Mouse (Mus musculus): ENCODE measurements around the gene Hbp1. TPM values are rescaled to one million over a fixed set of nuclear protein-coding genes. Genes with fewer than 3 reads are reported as not detected.

Hbp1 gene
- polyA plus RNA-seq, 1 experiment from 2014 or later: 133 TPM

DNA sequence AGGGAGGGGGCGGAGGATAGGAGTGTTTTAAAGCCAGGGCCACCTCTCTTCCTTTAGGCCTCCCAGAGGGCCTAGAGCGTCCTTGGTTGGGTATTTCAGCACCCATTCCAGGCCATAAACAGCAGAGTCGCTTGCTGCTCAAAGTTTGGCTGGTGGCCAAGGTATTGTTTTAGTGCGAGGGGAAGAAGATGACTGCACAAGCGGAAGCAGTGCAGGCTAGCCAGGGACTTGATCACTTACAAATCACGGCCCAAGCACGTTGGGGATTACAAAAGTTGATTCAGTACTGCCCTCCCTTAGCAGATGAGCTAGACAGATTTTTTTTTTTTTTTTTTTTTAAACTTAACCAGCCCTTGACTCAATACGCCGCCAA lies 310 bp upstream of the Hbp1 start:
- Histone ChIP-seq H3K4me3 (replicated peaks) (peak overlapping the region; percentile 47), H3K4me1 (replicated peaks) (0 out of 2 replicates have a peak, but pooled peaks cover 2% of the 10 kb centered on the region), H3K27ac (peak overlapping the region; percentile 78), H3K9me3 (no peaks in the 10 kb centered on the region), H3K4me2 (peak overlapping the region; percentile 64), H3K36me3 (no peaks in the 10 kb centered on the region), H3K27me3 (no peaks in the 10 kb centered on the region), H3K9ac (replicated peaks) (peak overlapping the region; percentile 44; the same call in 1 of the 2 replicates)
- no peak for ATAC-seq (ENCODE audit: insufficient number of reproducible peaks, insufficient read depth, low FRiP score, low TSS enrichment, low read depth)
- WGBS: 9% methylated on average over 9 of the region's 9 CpGs

DNA sequence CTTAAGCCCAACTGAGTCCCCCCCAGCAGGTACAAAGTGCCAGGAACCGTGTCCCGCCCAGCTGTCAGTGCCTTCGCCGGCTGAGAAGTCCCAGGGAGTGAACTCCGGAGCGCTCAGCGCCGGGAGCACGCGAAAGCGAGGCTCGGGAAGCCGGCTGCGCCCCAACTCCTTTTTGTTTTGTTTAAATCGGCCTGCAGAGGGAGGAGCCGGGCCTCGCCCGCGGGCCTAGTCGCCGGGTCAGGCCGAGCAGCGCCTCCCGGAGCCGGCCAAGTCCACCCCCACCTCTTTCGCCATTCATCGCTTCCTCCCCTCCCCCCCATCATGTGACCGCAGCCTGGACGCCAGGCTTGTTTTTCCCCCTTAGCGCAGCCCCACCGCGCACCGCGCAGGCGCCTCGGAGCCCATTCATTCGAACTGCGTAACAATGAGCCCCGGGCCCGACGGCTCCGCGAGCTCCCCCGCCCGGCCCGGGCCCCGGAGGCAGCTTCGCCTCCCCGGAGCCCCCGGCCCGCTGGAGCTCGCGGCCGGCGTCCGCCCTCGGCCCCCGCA lies 1.1 kb downstream of the Hbp1 start:
- Histone ChIP-seq H3K27me3 (no peaks in the 10 kb centered on the region), H3K9me3 (no peaks in the 10 kb centered on the region), H3K27ac (peak overlapping the region; percentile 99), H3K4me2 (peak overlapping the region; percentile 58), H3K4me1 (replicated peaks) (0 out of 2 replicates have a peak, but pooled peaks cover 2% of the 10 kb centered on the region), H3K9ac (replicated peaks) (peak overlapping the region; percentile 97), H3K4me3 (replicated peaks) (peak overlapping the region; percentile 90), H3K36me3 (no peaks in the 10 kb centered on the region)
- WGBS: under 1% methylated on average over 44 of the region's 58 CpGs
- ATAC-seq (ENCODE audit: insufficient number of reproducible peaks, insufficient read depth, low FRiP score, low TSS enrichment, low read depth): peak; percentile 76

DNA sequence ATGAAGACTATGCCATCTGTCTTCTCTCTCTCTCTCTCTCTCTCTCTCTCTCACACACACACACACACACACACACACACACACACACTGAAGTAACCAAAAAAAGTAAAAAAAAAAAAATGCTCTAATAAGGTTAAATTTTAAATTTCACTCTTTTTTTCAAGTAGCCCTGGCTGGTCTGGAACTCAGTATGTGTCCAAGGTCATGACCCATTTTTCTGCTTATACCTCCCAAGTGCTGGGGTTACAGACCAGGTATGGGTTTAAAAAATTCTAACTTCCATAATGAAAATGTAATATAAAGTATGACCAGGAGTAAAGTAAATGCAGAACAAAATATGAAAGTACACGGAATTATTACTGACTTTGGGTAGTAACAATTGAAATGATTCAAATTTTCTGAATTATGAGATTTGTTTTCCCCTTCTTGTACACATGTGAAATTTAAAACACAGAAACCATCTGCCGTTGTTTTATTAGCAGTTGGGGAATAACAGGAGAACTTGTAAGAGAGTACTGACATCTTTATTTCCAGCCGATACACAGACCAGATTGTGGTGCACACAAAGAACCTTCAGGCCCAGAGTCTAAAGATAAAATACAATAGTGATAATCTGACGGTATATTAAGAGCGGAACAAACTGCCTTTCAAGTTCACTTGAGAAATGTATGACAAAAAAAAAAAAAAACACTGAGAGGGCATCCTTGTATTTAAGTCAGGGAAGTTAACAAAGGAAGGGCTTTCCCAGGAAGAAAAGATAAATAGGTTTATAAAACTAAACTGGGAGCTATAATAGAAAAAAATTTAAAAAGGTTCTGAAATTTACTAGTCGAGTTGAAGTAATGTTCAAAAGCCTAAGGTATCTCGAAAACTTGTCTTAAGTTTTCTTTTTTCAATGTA lies 2.0 kb downstream of the Hbp1 start:
- no peak for ATAC-seq (ENCODE audit: insufficient number of reproducible peaks, insufficient read depth, low FRiP score, low TSS enrichment, low read depth)
- Histone ChIP-seq H3K4me3 (replicated peaks) (peak overlapping the region; percentile 90), H3K4me1 (replicated peaks) (0 out of 2 replicates have a peak, but pooled peaks cover 2% of the 10 kb centered on the region), H3K9me3 (no peaks in the 10 kb centered on the region), H3K4me2 (peak overlapping the region; percentile 58), H3K9ac (replicated peaks) (peak overlapping the region; percentile 97), H3K36me3 (peaks cover 7% of the 10 kb centered on the region), H3K27ac (peak overlapping the region; percentile 99), H3K27me3 (no peaks in the 10 kb centered on the region)
- 27% methylated on average over 7 of the region's 7 CpGs for whole genome bisulfite sequencing

DNA sequence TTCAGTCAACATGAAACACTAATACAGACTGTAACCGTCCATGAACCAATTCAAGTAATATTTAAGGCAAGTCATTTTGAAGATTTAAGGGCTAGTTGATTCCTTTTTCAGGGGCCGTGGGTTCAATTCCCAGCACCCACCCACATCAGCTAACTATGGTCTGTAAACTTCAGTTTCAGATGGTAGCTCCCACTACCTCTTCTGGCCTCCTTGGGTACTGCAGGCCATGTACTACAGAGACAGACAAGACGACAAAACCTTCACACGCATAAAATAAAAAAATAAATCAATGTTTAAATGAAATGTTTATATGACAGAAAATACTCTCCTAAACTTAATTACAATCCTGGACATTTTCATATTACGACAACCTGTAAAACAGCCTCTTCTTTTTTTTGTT lies 2.9 kb downstream of the Hbp1 start:
- no peaks in the 10 kb centered on the region for H3K27me3 ChIP-seq
- no peak for ATAC-seq (ENCODE audit: insufficient number of reproducible peaks, insufficient read depth, low FRiP score, low TSS enrichment, low read depth)
- 96% methylated on average over 5 of the region's 5 CpGs for WGBS

DNA sequence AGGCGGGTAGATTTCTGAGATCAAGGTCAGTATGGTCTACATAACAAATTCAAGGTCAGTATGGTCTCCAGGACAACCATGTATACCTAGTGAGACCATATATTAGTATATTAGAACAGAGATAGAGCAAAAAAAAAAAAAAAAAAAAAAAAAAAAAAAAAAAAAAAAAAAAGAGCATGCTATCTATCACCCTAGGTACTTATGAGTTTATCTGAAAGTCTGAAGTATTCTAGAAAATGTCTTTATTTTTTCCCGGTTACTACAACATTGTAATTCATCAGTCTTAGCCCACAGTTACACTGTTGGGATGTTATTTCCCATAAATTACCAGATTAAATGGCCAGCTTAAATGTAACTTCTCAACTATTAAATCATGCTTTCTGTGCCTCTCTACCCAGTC lies 5.9 kb downstream of the Hbp1 start:
- WGBS: 97% methylated on average over 2 of the region's 2 CpGs
- no peak overlapping the region for H3K27ac ChIP-seq
- H3K9ac ChIP-seq (replicated peaks): no peak overlapping the region
- no peak overlapping the region for H3K4me3 ChIP-seq (replicated peaks)
- no peaks in the 10 kb centered on the region for H3K9me3 ChIP-seq
- no peaks in the 10 kb centered on the region for H3K4me1 ChIP-seq (replicated peaks)
- H3K4me2 ChIP-seq: no peak overlapping the region
- no peaks in the 10 kb centered on the region for H3K27me3 ChIP-seq
- ATAC-seq (ENCODE audit: insufficient number of reproducible peaks, insufficient read depth, low FRiP score, low TSS enrichment, low read depth): no peak
- peaks cover 37% of the 10 kb centered on the region for H3K36me3 ChIP-seq

More for the DNA sequence above, 2.9 kb downstream of the Hbp1 start:
- H3K9me3 ChIP-seq: no peaks in the 10 kb centered on the region
- no peak overlapping the region for H3K4me3 ChIP-seq (replicated peaks)
- H3K4me2 ChIP-seq: no peak overlapping the region
- H3K36me3 ChIP-seq: peaks cover 15% of the 10 kb centered on the region
- 0 out of 2 replicates have a peak, but pooled peaks cover 2% of the 10 kb centered on the region for H3K4me1 ChIP-seq (replicated peaks)
- no peak overlapping the region for H3K27ac ChIP-seq
- no peak overlapping the region for H3K9ac ChIP-seq (replicated peaks)

DNA sequence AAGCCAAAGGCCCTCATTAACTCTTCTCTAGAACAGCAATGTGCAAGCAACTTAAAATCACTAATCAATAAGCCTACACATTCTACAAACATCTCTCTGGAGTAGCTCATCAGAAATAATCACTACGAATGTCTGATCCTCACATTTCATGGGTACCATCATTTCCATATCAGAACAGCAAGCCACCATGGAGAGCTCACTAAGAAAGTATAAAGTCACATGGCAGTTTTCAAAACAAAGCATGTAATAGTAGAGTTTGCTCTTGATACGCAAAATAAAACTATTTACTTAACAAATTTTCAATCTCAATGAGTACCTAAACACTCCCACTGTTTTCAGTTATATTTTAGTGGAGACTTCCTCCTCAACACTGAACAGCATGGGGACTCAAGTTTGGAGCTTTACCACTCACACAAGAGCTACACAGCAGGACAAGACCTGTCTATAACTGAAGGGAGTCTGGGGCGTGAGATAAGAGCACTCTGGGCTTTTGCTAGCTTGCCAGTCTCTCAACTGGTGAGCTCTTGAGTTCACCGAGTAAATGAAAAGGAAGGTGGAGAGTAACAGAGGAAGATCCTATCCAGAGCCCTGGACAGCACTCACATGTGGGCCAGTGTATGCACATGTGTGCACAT lies 7.2 kb downstream of the Hbp1 start:
- no peak for ATAC-seq (ENCODE audit: insufficient number of reproducible peaks, insufficient read depth, low FRiP score, low TSS enrichment, low read depth)
- Histone ChIP-seq H3K9ac (replicated peaks) (no peak overlapping the region), H3K9me3 (no peaks in the 10 kb centered on the region), H3K36me3 (peaks cover 50% of the 10 kb centered on the region), H3K27me3 (no peaks in the 10 kb centered on the region), H3K4me3 (replicated peaks) (no peak overlapping the region), H3K4me2 (no peak overlapping the region), H3K27ac (no peak overlapping the region), H3K4me1 (replicated peaks) (no peaks in the 10 kb centered on the region)
- 93% methylated on average over 4 of the region's 4 CpGs for WGBS

DNA sequence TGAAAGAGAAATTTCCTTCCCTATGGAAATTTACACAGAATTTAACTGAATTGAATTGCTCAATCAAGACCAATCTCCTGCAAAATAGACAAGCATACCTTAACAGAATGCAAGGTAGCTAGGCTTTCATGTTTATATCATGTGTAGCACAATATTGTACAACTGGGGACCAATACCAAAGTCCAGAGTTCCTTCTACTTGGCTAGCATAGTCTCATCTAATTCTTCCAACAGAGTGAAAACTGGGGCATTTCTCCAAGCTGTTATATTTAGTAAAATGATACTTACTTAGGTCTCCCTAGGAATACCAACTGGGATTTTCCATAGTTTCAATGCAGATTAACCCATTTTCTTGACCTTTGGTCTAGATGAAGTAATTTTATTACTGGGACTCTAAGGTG lies 11.3 kb downstream of the Hbp1 start:
- H3K36me3 ChIP-seq: peaks cover 86% of the 10 kb centered on the region
- no peaks in the 10 kb centered on the region for H3K27me3 ChIP-seq
- H3K9me3 ChIP-seq: no peaks in the 10 kb centered on the region
- no peak overlapping the region for H3K4me2 ChIP-seq
- H3K27ac ChIP-seq: no peak overlapping the region
- H3K4me3 ChIP-seq (replicated peaks): no peak overlapping the region
- H3K9ac ChIP-seq (replicated peaks): no peak overlapping the region
- 0 out of 2 replicates have a peak, but pooled peaks cover 3% of the 10 kb centered on the region for H3K4me1 ChIP-seq (replicated peaks)
- no peak for ATAC-seq (ENCODE audit: insufficient number of reproducible peaks, insufficient read depth, low FRiP score, low TSS enrichment, low read depth)

DNA sequence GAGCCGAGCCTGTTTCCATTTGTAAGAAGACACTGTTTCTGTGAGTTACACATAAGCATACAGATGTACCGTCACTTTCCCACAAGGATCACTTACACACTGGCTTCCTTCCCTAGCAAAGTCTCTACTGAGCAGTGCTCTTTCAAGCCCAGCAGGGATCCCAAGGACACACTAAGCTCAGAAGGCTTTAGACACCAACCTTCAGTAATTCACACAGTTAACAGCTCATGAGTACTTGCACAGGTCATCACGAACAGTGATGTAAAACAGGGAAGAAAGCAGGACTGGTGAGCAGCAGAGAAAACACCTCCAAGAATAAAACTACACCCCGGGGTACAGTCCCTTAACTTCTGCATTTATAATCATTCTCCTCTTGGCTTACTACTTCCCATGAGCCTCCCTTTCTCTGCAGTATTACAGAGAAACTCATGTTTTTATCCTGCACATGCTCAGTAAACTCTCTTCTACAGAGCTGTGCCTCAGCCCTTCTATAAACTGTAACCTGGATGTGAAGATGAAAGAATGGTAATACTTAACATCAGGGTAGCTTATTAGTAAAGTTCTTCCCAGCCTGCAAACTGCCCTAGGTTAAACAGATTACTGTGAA lies 11.8 kb downstream of the Hbp1 start:
- H3K36me3 ChIP-seq: peaks cover 83% of the 10 kb centered on the region
- no peak overlapping the region for H3K9ac ChIP-seq (replicated peaks)
- 87% methylated on average over 4 of the region's 4 CpGs for WGBS
- no peaks in the 10 kb centered on the region for H3K27me3 ChIP-seq
- no peaks in the 10 kb centered on the region for H3K9me3 ChIP-seq
- H3K4me3 ChIP-seq (replicated peaks): no peak overlapping the region
- H3K27ac ChIP-seq: no peak overlapping the region
- no peak overlapping the region for H3K4me2 ChIP-seq
- 0 out of 2 replicates have a peak, but pooled peaks cover 3% of the 10 kb centered on the region for H3K4me1 ChIP-seq (replicated peaks)
- no peak for ATAC-seq (ENCODE audit: insufficient number of reproducible peaks, insufficient read depth, low FRiP score, low TSS enrichment, low read depth)

DNA sequence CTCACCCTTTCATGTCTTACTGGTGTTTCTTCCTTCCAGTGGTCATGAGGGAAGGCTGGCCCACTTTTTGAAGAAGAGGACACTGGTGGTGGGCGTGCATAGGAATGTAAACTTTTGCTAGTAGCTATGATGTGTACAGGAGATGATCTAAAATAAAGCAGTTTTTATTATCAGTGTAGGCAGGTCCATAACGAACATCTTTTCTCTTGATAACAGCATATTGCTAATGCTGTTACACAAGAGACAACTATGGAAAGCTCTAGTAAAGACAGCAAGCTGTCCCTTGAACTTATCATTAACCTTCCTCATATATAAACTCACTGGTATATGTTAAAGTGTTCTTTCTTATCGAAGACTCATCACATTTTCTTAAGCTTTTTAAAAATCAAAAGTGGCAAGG lies 12.7 kb downstream of the Hbp1 start:
- Histone ChIP-seq H3K9me3 (no peaks in the 10 kb centered on the region), H3K36me3 (peaks cover 82% of the 10 kb centered on the region)
- WGBS: 85% methylated on average over 3 of the region's 3 CpGs

DNA sequence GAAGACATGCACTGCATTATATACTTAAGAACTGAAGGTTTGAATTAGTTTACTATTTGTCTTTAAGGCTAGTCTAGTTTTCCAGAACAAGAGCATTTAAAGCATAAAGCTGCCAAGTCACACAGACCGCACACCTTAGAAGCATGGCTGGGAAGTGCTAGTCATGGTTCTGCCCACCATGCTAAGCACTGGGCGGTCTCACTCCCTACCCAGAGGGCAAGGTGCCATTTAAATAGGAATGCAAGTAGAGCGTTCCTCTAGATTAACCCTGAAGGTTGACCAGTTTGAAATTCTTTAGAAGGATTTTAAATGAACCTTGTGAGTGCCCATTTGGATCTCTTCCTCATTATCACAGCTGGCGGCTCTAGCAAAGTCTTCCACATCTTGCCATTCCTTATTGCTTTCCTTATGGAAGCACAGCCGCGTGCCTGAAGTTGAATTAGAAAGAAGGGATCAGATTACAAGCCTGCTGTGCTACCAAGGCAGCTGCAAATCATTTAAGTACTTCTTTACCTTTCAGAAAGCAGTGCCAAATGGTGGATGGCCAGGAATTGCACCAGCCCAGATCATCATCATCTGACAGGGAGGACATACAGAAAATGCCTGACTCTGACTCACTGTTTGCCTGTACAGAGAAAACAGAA lies 13.6 kb downstream of the Hbp1 start:
- 24% methylated on average over 6 of the region's 6 CpGs for WGBS
- 0 out of 2 replicates have a peak, but pooled peaks cover 3% of the 10 kb centered on the region for H3K4me1 ChIP-seq (replicated peaks)
- no peak overlapping the region for H3K9ac ChIP-seq (replicated peaks)
- H3K4me3 ChIP-seq (replicated peaks): no peak overlapping the region
- H3K9me3 ChIP-seq: no peaks in the 10 kb centered on the region
- no peak overlapping the region for H3K4me2 ChIP-seq
- H3K36me3 ChIP-seq: peaks cover 83% of the 10 kb centered on the region
- H3K27me3 ChIP-seq: no peaks in the 10 kb centered on the region
- ATAC-seq (ENCODE audit: insufficient number of reproducible peaks, insufficient read depth, low FRiP score, low TSS enrichment, low read depth): no peak
- H3K27ac ChIP-seq: 0 out of 2 replicates have a peak overlapping the region, but pooled peaks have one; percentile 9

More for the DNA sequence above, 12.7 kb downstream of the Hbp1 start:
- Histone ChIP-seq H3K27ac (no peak overlapping the region), H3K4me1 (replicated peaks) (0 out of 2 replicates have a peak, but pooled peaks cover 3% of the 10 kb centered on the region), H3K4me2 (no peak overlapping the region), H3K4me3 (replicated peaks) (no peak overlapping the region), H3K9ac (replicated peaks) (no peak overlapping the region), H3K27me3 (no peaks in the 10 kb centered on the region)
- no peak for ATAC-seq (ENCODE audit: insufficient number of reproducible peaks, insufficient read depth, low FRiP score, low TSS enrichment, low read depth)
